Mouse (Mus musculus): ENCODE results near the gene Tirap. TPM values are rescaled to one million over a fixed set of nuclear protein-coding genes. Genes with fewer than 3 reads are reported as not detected.

The Tirap gene
- 14.1 and 15.3 TPM in 2 replicates for polyA plus RNA-seq (2016; fragmentation: Nextera tagmentation; extraction: Ambion mirVana)

- WGBS, result under 1% methylated on average over 32 of the region's 44 CpGs
- Histone ChIP-seq H3K4me3 (peak within 1 kb of the TSS; percentile 81), H3K27ac (peak within 1 kb of the TSS; percentile 92), H3K4me1 (peaks cover 31% of the 10 kb centered on the region), H3K27me3 (ENCODE audit: insufficient read depth, poor library complexity, severe bottlenecking) (no peaks in the 10 kb centered on the region), H3K36me3 (peaks cover 11% of the 10 kb centered on the region), H3K9me3 (no peaks in the 10 kb centered on the region)
- DNase-seq (ENCODE audit: low spot score), result peak; percentile 95
These were observed at the start of gene Tirap, which contains the start of gene Srpr for GRCm38 (mm10) chr9:35199772-35200471. Gene Tirap (minus strand): TSS chr9:35200291. Gene Srpr (plus strand): TSS chr9:35200175.

- H3K27ac ChIP-seq, result no peak overlapping the region
- no peaks in the 10 kb centered on the region for H3K4me1 ChIP-seq
- H3K36me3 ChIP-seq, result no peaks in the 10 kb centered on the region
- H3K27me3 ChIP-seq (ENCODE audit: insufficient read depth, poor library complexity, severe bottlenecking), result no peaks in the 10 kb centered on the region
- no peak for DNase-seq (ENCODE audit: low spot score)
- H3K9me3 ChIP-seq, result no peaks in the 10 kb centered on the region
- H3K4me3 ChIP-seq, result no peak overlapping the region
These were observed 49.4 kb upstream of the Tirap start for GRCm38 (mm10) chr9:35249476-35249875.

- WGBS, result 90% methylated on average over 2 of the region's 2 CpGs
- no peak for DNase-seq (ENCODE audit: low spot score)
- H3K4me3 ChIP-seq, result no peak overlapping the region
These were observed 47.3 kb upstream of the Tirap start for GRCm38 (mm10) chr9:35247405-35247804.

GRCm38 (mm10) chr9:35239734-35240133 lies 39.6 kb upstream of the Tirap start:
- 40% methylated on average over 1 of the region's 1 CpGs for WGBS
- DNase-seq (ENCODE audit: low spot score), result no peak
- no peak overlapping the region for H3K27ac ChIP-seq
- H3K4me1 ChIP-seq, result 0 out of 2 replicates have a peak, but pooled peaks cover 5% of the 10 kb centered on the region
- H3K27me3 ChIP-seq (ENCODE audit: insufficient read depth, poor library complexity, severe bottlenecking), result no peaks in the 10 kb centered on the region
- 0 out of 2 replicates have a peak, but pooled peaks cover 6% of the 10 kb centered on the region for H3K36me3 ChIP-seq
- H3K4me3 ChIP-seq, result no peak overlapping the region
- H3K9me3 ChIP-seq, result no peaks in the 10 kb centered on the region

More at GRCm38 (mm10) chr9:35247405-35247804, 47.3 kb upstream of the Tirap start:
- H3K27me3 ChIP-seq (ENCODE audit: insufficient read depth, poor library complexity, severe bottlenecking), result no peaks in the 10 kb centered on the region
- H3K36me3 ChIP-seq, result no peaks in the 10 kb centered on the region
- H3K4me1 ChIP-seq, result no peaks in the 10 kb centered on the region
- H3K27ac ChIP-seq, result no peak overlapping the region
- no peaks in the 10 kb centered on the region for H3K9me3 ChIP-seq

- WGBS, result 55% methylated on average over 6 of the region's 6 CpGs
- no peak for DNase-seq (ENCODE audit: low spot score)
- 0 out of 2 replicates have a peak, but pooled peaks cover 5% of the 10 kb centered on the region for H3K4me1 ChIP-seq
- no peaks in the 10 kb centered on the region for H3K9me3 ChIP-seq
- H3K27me3 ChIP-seq (ENCODE audit: insufficient read depth, poor library complexity, severe bottlenecking), result no peaks in the 10 kb centered on the region
- H3K36me3 ChIP-seq, result peaks cover 12% of the 10 kb centered on the region; the same call in 1 of the 2 replicates
- no peak overlapping the region for H3K4me3 ChIP-seq
- no peak overlapping the region for H3K27ac ChIP-seq
These were observed 39.0 kb upstream of the Tirap start for GRCm38 (mm10) chr9:35238915-35239571.

GRCm38 (mm10) chr9:35238371-35238770 lies 38.3 kb upstream of the Tirap start:
- peaks cover 18% of the 10 kb centered on the region; the same call in 1 of the 2 replicates for H3K36me3 ChIP-seq
- H3K4me3 ChIP-seq, result no peak overlapping the region
- H3K27me3 ChIP-seq (ENCODE audit: insufficient read depth, poor library complexity, severe bottlenecking), result no peaks in the 10 kb centered on the region
- H3K4me1 ChIP-seq, result 0 out of 2 replicates have a peak, but pooled peaks cover 5% of the 10 kb centered on the region
- no peak for DNase-seq (ENCODE audit: low spot score)
- no peak overlapping the region for H3K27ac ChIP-seq
- WGBS, result 89% methylated on average over 1 of the region's 1 CpGs
- H3K9me3 ChIP-seq, result no peaks in the 10 kb centered on the region

GRCm38 (mm10) chr9:35235996-35236395 lies 35.9 kb upstream of the Tirap start:
- Histone ChIP-seq H3K27me3 (ENCODE audit: insufficient read depth, poor library complexity, severe bottlenecking) (no peaks in the 10 kb centered on the region), H3K36me3 (peaks cover 36% of the 10 kb centered on the region), H3K4me1 (0 out of 2 replicates have a peak, but pooled peaks cover 5% of the 10 kb centered on the region), H3K4me3 (no peak overlapping the region), H3K27ac (no peak overlapping the region), H3K9me3 (no peaks in the 10 kb centered on the region)
- 38% methylated on average over 3 of the region's 3 CpGs for WGBS
- no peak for DNase-seq (ENCODE audit: low spot score)

- Histone ChIP-seq H3K9me3 (no peaks in the 10 kb centered on the region), H3K4me1 (no peaks in the 10 kb centered on the region), H3K27ac (no peak overlapping the region), H3K36me3 (peaks cover 42% of the 10 kb centered on the region), H3K4me3 (no peak overlapping the region), H3K27me3 (ENCODE audit: insufficient read depth, poor library complexity, severe bottlenecking) (no peaks in the 10 kb centered on the region)
- 88% methylated on average over 3 of the region's 3 CpGs for WGBS
- DNase-seq (ENCODE audit: low spot score), result no peak
These were observed 28.6 kb upstream of the Tirap start for GRCm38 (mm10) chr9:35228671-35229070.

GRCm38 (mm10) chr9:35223466-35223865 lies 23.4 kb upstream of the Tirap start:
- Histone ChIP-seq H3K27me3 (ENCODE audit: insufficient read depth, poor library complexity, severe bottlenecking) (no peaks in the 10 kb centered on the region), H3K27ac (no peak overlapping the region), H3K36me3 (peaks cover 65% of the 10 kb centered on the region), H3K4me1 (no peaks in the 10 kb centered on the region), H3K9me3 (no peaks in the 10 kb centered on the region), H3K4me3 (no peak overlapping the region)
- DNase-seq (ENCODE audit: low spot score), result no peak
- WGBS, result 92% methylated on average over 3 of the region's 3 CpGs

- Histone ChIP-seq H3K9me3 (no peaks in the 10 kb centered on the region), H3K27ac (no peak overlapping the region), H3K4me1 (no peaks in the 10 kb centered on the region), H3K36me3 (peaks cover 92% of the 10 kb centered on the region), H3K4me3 (no peak overlapping the region), H3K27me3 (ENCODE audit: insufficient read depth, poor library complexity, severe bottlenecking) (no peaks in the 10 kb centered on the region)
- DNase-seq (ENCODE audit: low spot score), result no peak
- WGBS, result 71% methylated on average over 1 of the region's 1 CpGs
These were observed 17.9 kb upstream of the Tirap start for GRCm38 (mm10) chr9:35217963-35218362.

- DNase-seq (ENCODE audit: low spot score), result no peak
- Histone ChIP-seq H3K9me3 (no peaks in the 10 kb centered on the region), H3K4me1 (peaks cover 15% of the 10 kb centered on the region), H3K27me3 (ENCODE audit: insufficient read depth, poor library complexity, severe bottlenecking) (no peaks in the 10 kb centered on the region), H3K4me3 (peak overlapping the region; percentile 83), H3K27ac (peak overlapping the region; percentile 94), H3K36me3 (peaks cover 62% of the 10 kb centered on the region)
- WGBS, result 35% methylated on average over 26 of the region's 26 CpGs
These were observed 11.8 kb upstream of the Tirap start for GRCm38 (mm10) chr9:35211573-35212511.
